Mouse (Mus musculus) MEL (cell line): ENCODE results near the gene Tent2.

ENCODE experiments used
- UBTF ChIP-seq: IDR thresholded peaks from 2 replicates; pipeline ENCODE4 v1.6.1; 2012; ENCODE audit warnings: low read depth, mild to moderate bottlenecking, inconsistent platforms, low read length, improper control_type of control experiment, moderate library complexity, borderline replicate concordance; ENCODE audit not compliant: insufficient read depth
- ZMIZ1 ChIP-seq: IDR thresholded peaks from 2 replicates; pipeline ENCODE4 v1.6.1; 2012; ENCODE audit warnings: low read depth, mild to moderate bottlenecking, inconsistent platforms, low read length, improper control_type of control experiment, moderate library complexity
- ZNF384 ChIP-seq: IDR thresholded peaks from 2 replicates; pipeline ENCODE4 v1.6.1; 2012; ENCODE audit warnings: low read depth, mild to moderate bottlenecking, inconsistent platforms, low read length, improper control_type of control experiment

GRCm38 (mm10) chr13:93137098-93137497, 55.1 kb downstream of the Tent2 start:
- no peak for TF ChIP-seq ZMIZ1
- TF ChIP-seq ZNF384, result no peak
- TF ChIP-seq UBTF, result no peak
